Mouse (Mus musculus): ENCODE data around the gene S100a1. TPM values are rescaled to one million over a fixed set of nuclear protein-coding genes. Genes with fewer than 3 reads are reported as not detected.

The S100a1 gene
- total RNA-seq, 1 experiment from 2014 or later, result 108 TPM

GRCm38 (mm10) chr3:90509747-90510123 is 4.5 kb downstream of the S100a1 start:
- DNase-seq, result no peak

- peak; percentile 100 for DNase-seq
Observed at GRCm38 (mm10) chr3:90508950-90509746, 5.0 kb downstream of the S100a1 start, which contains the start of gene Chtop. Gene Chtop (minus strand): TSS chr3:90509498.

- no peak for DNase-seq
Observed at GRCm38 (mm10) chr3:90508287-90508949, 5.8 kb downstream of the S100a1 start.

- no peak for DNase-seq
Observed at GRCm38 (mm10) chr3:90506362-90506761, 7.8 kb downstream of the S100a1 start.

- DNase-seq, result no peak
Observed at GRCm38 (mm10) chr3:90505216-90505615, 9.0 kb downstream of the S100a1 start.

- no peak for DNase-seq
Observed at GRCm38 (mm10) chr3:90503444-90503843, 10.7 kb downstream of the S100a1 start.

GRCm38 (mm10) chr3:90497597-90497996 is 16.6 kb downstream of the S100a1 start:
- no peak for DNase-seq

- no peak for DNase-seq
Observed at GRCm38 (mm10) chr3:90495850-90496525, 18.2 kb downstream of the S100a1 start.

GRCm38 (mm10) chr3:90493831-90494540 is 20.2 kb downstream of the S100a1 start:
- no peak for DNase-seq

GRCm38 (mm10) chr3:90491350-90491749 is 22.8 kb downstream of the S100a1 start:
- DNase-seq, result no peak

- peak; percentile 92 for DNase-seq
Observed at GRCm38 (mm10) chr3:90490696-90491256, 23.4 kb downstream of the S100a1 start, which contains the start of gene Snapin. Gene Snapin (minus strand): TSS chr3:90491033.

- no peak for DNase-seq
Observed at GRCm38 (mm10) chr3:90488576-90488975, 25.6 kb downstream of the S100a1 start.

- DNase-seq, result no peak
Observed at GRCm38 (mm10) chr3:90486998-90487397, 27.2 kb downstream of the S100a1 start.

- peak; percentile 90 for DNase-seq
Observed at GRCm38 (mm10) chr3:90475831-90476611, 38.2 kb downstream of the S100a1 start, which contains the start of gene Ilf2. Gene Ilf2 (plus strand): TSS chr3:90476126.

- no peak for DNase-seq
Observed at GRCm38 (mm10) chr3:90475151-90475830, 38.9 kb downstream of the S100a1 start.

GRCm38 (mm10) chr3:90472213-90472612 is 42.0 kb downstream of the S100a1 start:
- peak; percentile 30 for DNase-seq

- DNase-seq, result no peak
Observed at GRCm38 (mm10) chr3:90467618-90468300, 46.4 kb downstream of the S100a1 start.

- DNase-seq, result peak; percentile 67
Observed at GRCm38 (mm10) chr3:90466311-90466766, 47.9 kb downstream of the S100a1 start.

- DNase-seq, result peak; percentile 72
Observed at GRCm38 (mm10) chr3:90465686-90466310, 48.4 kb downstream of the S100a1 start, which contains the start of gene Npr1. Gene Npr1 (minus strand): TSS chr3:90465866.
